ENCODE assay signal across 22 mouse cellular contexts in genomic region chr9:106778319-106778718, GRCm38 (mm10). TPM values are rescaled to one million over a fixed set of nuclear protein-coding genes. Genes with fewer than 3 reads are reported as not detected.
A peak's percentile ranks its signal among the peaks of the same experiment; 100 is the strongest.
DNase-seq lines count a peak whose midpoint lies in the region; ATAC-seq and TF ChIP-seq lines count a peak whose summit lies in the region.
"Had no signal": no experiment of that assay in that cellular context is flagged by ENCODE, and none has a peak within 500 bp of the region (broad histone marks: within the 10 kb centered on the region; RNA-seq: fewer than 3 reads in every experiment).

No protein-coding gene starts in this region.

- peaks cover 28% of the 10 kb centered on the region for H3K4me1 ChIP-seq in bone marrow macrophage, adult 2 months (ENCODE audit: control insufficient read depth, insufficient read depth, low read length)
- H3K4me1 ChIP-seq: forebrain, embryonic 13.5 days; hindbrain, embryonic 15.5 days had no signal

- peak; percentile 66 for DNase-seq in heart, adult 11 months
- DNase-seq in heart, adult 8-10 months (ENCODE audit: low spot score), result no peak
- DNase-seq in lung, postnatal 36 days, result no peak
- no peak for DNase-seq in cerebellum, adult 18-20 months
- no peak for DNase-seq in c-Kit-positive CD71-positive TER-119-positive erythroid progenitor cells, embryonic 14.5 days (ENCODE audit: low spot score)
- DNase-seq: adrenal gland, adult 2 months; adrenal gland, postnatal 14 days; B cell, adult 2 months; cerebellum, adult 11 months; cerebellum, adult 8-10 months; cerebellum, postnatal 10 days; cerebellum, postnatal 36 days; gastrocnemius, adult 2 months; gastrocnemius, postnatal 14 days; heart, adult 2 months had no signal

- H3K27ac ChIP-seq in bone marrow macrophage, adult 2 months (ENCODE audit: insufficient read depth, low read depth, low read length), result peak overlapping the region; percentile 29
- H3K27ac ChIP-seq: forebrain, embryonic 10.5 days; forebrain, embryonic 13.5 days; gastrocnemius, adult 2 months; heart, adult 2 months; hindbrain, embryonic 12.5 days; hindbrain, embryonic 15.5 days had no signal

- H3K4me3 ChIP-seq in bone marrow macrophage, adult 2 months (ENCODE audit: insufficient read depth, low read length), result no peak overlapping the region
- H3K4me3 ChIP-seq: forebrain, embryonic 10.5 days; forebrain, embryonic 13.5 days; gastrocnemius, adult 2 months; heart, adult 2 months; hindbrain, embryonic 12.5 days; hindbrain, embryonic 15.5 days had no signal

- no peak for TF ChIP-seq CTCF in bone marrow macrophage, adult 2 months (IDR thresholded peaks at IDR 0.05; ENCODE audit: low read depth, low read length)

- peak; percentile 63 for ATAC-seq in megakaryocyte, adult 5-6 weeks (ENCODE audit: poor library complexity, severe bottlenecking)
- ATAC-seq: forebrain, embryonic 13.5 days; forebrain, embryonic 16.5 days had no signal

- no peak for TF ChIP-seq POLR2A in bone marrow macrophage, adult 2 months (IDR thresholded peaks at IDR 0.05; ENCODE audit: borderline replicate concordance, low read depth, low read length)

RNA-seq across cellular contexts. Expression of gene Rad54l2, which starts 10.7 kb away (rescaled TPM):
- total RNA-seq in heart, adult 8-10 months (2022), result 10 to 100 TPM; 10.3 to 11.1 (median 10.7) TPM
- polyA plus RNA-seq in bone marrow macrophage, adult 2 months (2012; ENCODE audit: insufficient read depth, insufficient read length, missing spikeins), result 7.6 and 8.5 TPM in 2 replicates
- 5.5 and 6.5 TPM in 2 replicates for total RNA-seq in megakaryocyte, adult 5-6 weeks (2015)
- 6.3 and 14.4 TPM in 2 replicates for total RNA-seq in megakaryocyte, adult 5-6 weeks (2017)

RNA-seq across cellular contexts. Expression of gene Dcaf1, which starts 43.4 kb away (rescaled TPM):
- 10 to 100 TPM; 23.9 to 30.7 (median 25.3) TPM for total RNA-seq in heart, adult 8-10 months (2022)
- polyA plus RNA-seq in bone marrow macrophage, adult 2 months (2012; ENCODE audit: insufficient read depth, insufficient read length, missing spikeins), result 6.5 and 7.2 TPM in 2 replicates
- total RNA-seq in megakaryocyte, adult 5-6 weeks (2015), result 15.3 and 15.5 TPM in 2 replicates
- 11.8 and 31.3 TPM in 2 replicates for total RNA-seq in megakaryocyte, adult 5-6 weeks (2017)
